Mouse (Mus musculus) urinary bladder, postnatal 25 days (tissue): ENCODE measurements around the gene Mrpl38.
"Not testable (repeated sequence)": the region's sequence is repeated elsewhere in the genome, so short reads cannot be mapped to it uniquely, and the experiment has no call there.

Source experiments
- DNase-seq: peaks from one replicate; pipeline ENCODE4 v3.0.0; 2022; ENCODE audit warnings: low spot score

Gene Mrpl38

GRCm38 (mm10) chr11:116092959-116093358, 45.7 kb downstream of the Mrpl38 start:
- DNase-seq, result not testable (repeated sequence)

DNA sequence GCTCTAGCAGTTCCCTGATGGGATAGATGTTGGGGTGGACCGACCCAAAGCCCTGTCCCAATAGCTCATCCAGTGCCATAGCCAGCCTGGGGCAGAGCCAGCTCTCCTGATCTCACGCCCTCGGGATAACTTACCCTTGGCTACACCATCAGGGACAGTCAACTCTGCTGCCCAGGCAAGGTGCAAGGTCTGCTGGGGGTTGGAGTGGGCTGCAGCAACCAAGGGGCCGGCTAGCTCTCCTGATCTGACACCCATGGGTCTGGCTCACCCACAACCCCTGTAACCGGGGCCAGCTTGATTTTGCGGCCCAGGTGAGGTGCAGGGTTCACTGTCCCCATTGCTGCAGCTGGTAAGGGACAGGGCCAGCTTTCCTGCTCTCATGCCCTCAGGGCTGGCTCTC, 47.1 kb downstream of the Mrpl38 start:
- no peak for DNase-seq

DNA sequence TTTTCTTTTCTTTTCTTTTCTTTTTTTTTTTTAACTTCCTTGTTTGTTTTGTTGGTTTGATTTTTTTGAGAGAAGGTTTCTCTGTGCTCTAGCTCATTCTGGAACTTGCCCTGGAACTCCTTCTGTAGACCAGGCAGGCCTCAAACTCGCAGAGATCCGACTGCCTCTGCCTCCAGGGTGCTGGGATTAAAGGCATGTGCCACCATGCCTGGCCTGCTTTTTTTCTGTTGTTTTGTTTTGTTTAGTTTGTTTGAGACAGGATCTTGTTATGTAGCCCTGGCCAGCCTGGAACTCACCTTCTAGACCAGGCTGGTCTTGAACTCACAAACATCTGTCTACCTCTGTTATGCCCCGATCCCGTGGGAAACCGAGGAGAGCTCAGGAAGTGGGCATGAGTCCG, 49.1 kb downstream of the Mrpl38 start:
- DNase-seq, result no peak

- no peak for DNase-seq
These were observed 49.8 kb downstream of the Mrpl38 start for GRCm38 (mm10) chr11:116088741-116089394.

DNA sequence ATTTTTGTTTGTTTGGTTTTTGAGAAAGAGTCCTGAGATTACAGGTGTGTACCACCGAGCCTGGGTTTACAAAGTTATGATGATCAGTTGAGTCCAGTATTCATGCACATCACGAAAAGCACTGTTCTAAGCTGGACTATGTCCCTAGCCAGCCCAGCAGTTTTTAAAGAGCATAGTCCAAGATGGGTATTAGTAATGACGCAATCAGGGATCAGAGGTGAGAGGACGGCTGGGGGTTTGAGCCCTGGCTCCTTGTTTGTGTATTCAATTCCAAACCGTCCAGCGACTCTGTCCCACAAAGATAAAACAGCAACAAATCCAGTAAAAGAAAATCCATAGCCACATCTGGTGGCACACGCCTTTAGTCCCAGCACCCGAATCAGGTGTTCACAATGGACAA, 50.5 kb downstream of the Mrpl38 start:
- DNase-seq, result no peak

DNA sequence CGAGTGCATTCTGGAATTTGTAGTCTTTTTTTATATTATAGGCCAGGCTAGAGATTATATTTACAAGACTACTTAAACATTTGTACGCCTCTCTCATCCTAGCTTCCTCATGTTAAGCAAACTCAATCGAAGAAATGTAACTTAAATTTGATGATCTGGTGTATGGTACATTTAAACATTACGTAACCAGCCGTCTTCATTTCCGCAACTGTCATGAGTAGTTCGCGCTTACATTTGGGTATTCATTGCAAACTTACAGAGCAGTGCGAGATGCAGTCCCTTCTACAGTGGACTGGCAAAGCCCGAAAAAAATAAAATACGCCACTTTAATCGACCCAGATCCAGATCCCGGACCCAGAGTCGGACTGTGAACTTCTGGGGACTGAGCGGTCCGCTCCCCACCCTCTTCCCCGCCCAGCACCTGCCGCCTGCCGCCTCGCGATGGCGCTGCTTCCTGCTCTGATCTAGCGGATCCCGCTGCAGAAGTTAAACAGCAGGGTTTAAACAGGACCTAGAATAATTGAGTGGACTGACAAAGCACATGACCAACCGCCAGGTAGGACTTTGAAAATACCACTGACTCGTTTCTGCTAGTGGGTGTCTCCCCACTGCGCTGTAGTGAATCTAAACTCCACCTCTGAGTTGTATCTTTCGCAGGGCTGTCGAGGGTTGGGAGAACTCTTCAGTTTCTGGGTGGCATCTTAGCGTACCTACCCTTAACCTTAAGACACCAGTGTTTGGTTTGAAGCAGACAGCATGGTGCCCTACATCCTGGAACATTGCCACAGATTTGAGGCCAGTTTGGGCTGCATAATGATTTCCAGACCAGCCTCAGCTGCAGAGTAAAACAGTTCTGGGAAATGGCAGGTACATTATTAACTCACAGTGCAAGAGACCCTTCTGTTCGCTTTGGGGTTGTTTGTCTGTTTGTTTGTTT, 51.2 kb downstream of the Mrpl38 start:
- peak; percentile 83 for DNase-seq

GRCm38 (mm10) chr11:116086258-116087193, 52.1 kb downstream of the Mrpl38 start, which contains the start of gene Wbp2:
Wbp2 (minus strand) TSS chr11:116086995.
- DNase-seq, result peak; percentile 91

GRCm38 (mm10) chr11:116084166-116084565, 54.5 kb downstream of the Mrpl38 start:
- DNase-seq, result no peak

GRCm38 (mm10) chr11:116083096-116083672, 55.5 kb downstream of the Mrpl38 start:
- no peak for DNase-seq
